11 mouse cellular contexts compared by ENCODE assay signal in genomic region chr4:123635428-123635827, GRCm38 (mm10). TPM values are rescaled to one million over a fixed set of nuclear protein-coding genes. Genes with fewer than 3 reads are reported as not detected.
DNase-seq lines count a peak whose midpoint lies in the region; ATAC-seq and TF ChIP-seq lines count a peak whose summit lies in the region.
"Had no signal": no experiment of that assay in that cellular context is flagged by ENCODE, and none has a peak within 500 bp of the region (broad histone marks: within the 10 kb centered on the region; RNA-seq: fewer than 3 reads in every experiment).

No protein-coding gene starts in this region.

- no peak overlapping the region for H3K4me2 ChIP-seq in stomach, postnatal 0 days (replicated peaks; ENCODE audit: low read depth)
- no peak overlapping the region for H3K4me2 ChIP-seq in intestine, embryonic 16.5 days (ENCODE audit: low read depth, low read length)

- peaks cover 3% of the 10 kb centered on the region; the same call in 1 of the 2 replicates for H3K79me2 ChIP-seq in heart, adult 2 months (replicated peaks; ENCODE audit: control insufficient read depth, insufficient read depth, low read length)

- DNase-seq in heart, adult 2 months: peak in 1 of 2 experiments; percentile 41
- no peak for DNase-seq in heart, postnatal 10 days
- DNase-seq in right cerebral cortex, adult 18-20 months: peak; percentile 17
- DNase-seq in right cerebral cortex, postnatal 10 days (ENCODE audit: low spot score in 2 of 2): no peak
- DNase-seq in heart, postnatal 4 days: peak; percentile 24
- no peak for DNase-seq in stomach, postnatal 0 days (ENCODE audit: low spot score)
- DNase-seq in spleen, postnatal 4 days (ENCODE audit: low spot score in 2 of 2): no peak
- DNase-seq: cerebellum, postnatal 14 days had no signal

- H3K9ac ChIP-seq in heart, adult 2 months (ENCODE audit: low read depth, low read length): no peak overlapping the region
- no peak overlapping the region for H3K9ac ChIP-seq in stomach, postnatal 0 days (ENCODE audit: low read length)
- H3K9ac ChIP-seq in intestine, embryonic 16.5 days (ENCODE audit: low read depth, low read length): no peak overlapping the region

- H3K4me3 ChIP-seq in heart, adult 2 months: no peak overlapping the region
- no peak overlapping the region for H3K4me3 ChIP-seq in stomach, postnatal 0 days (ENCODE audit: low read depth, low read length)
- H3K4me3 ChIP-seq in intestine, embryonic 16.5 days (ENCODE audit: low read length): no peak overlapping the region
- H3K4me3 ChIP-seq: hindbrain, embryonic 10.5 days had no signal

- TF ChIP-seq POLR2A in heart, adult 2 months (IDR thresholded peaks at IDR 0.05; ENCODE audit: insufficient read depth, low read depth, low read length): no peak

- peak overlapping the region; percentile 75 for H3K27ac ChIP-seq in heart, adult 2 months
- 0 out of 2 replicates have a peak overlapping the region, but pooled peaks have one; percentile 24 for H3K27ac ChIP-seq in stomach, postnatal 0 days (replicated peaks)
- H3K27ac ChIP-seq in intestine, embryonic 16.5 days (ENCODE audit: low read length): no peak overlapping the region
- H3K27ac ChIP-seq: hindbrain, embryonic 10.5 days had no signal

- ATAC-seq in stomach, postnatal 0 days (ENCODE audit: low FRiP score, low TSS enrichment): no peak; the same call in 1 of the 2 replicates
- no peak for ATAC-seq in intestine, embryonic 16.5 days
- ATAC-seq: CD4-positive, CD25-positive, alpha-beta regulatory T cell, adult 4 months had no signal

- 0 out of 2 replicates have a peak, but pooled peaks have one; percentile 24 for TF ChIP-seq EP300 in heart, adult 2 months (IDR thresholded peaks at IDR 0.05; ENCODE audit: insufficient read depth, low read depth, low read length)
- no peak for TF ChIP-seq EP300 in stomach, postnatal 0 days (optimal IDR thresholded peaks at IDR 0.05)

- 25% methylated on average over 1 of the region's 1 CpGs for WGBS in heart, adult 2 months
- WGBS in stomach, postnatal 0 days: 16% methylated on average over 1 of the region's 1 CpGs
- WGBS in intestine, embryonic 16.5 days: 33% methylated on average over 1 of the region's 1 CpGs

- intact Hi-C loops in heart, adult 2 months (cut with DNase I): no loop called here
- intact Hi-C loops in heart, postnatal 10 days (cut with DNase I): no loop called here

- H3K4me1 ChIP-seq in heart, adult 2 months (ENCODE audit: control insufficient read depth, insufficient read depth, low read length): peaks cover 19% of the 10 kb centered on the region
- no peaks in the 10 kb centered on the region for H3K4me1 ChIP-seq in stomach, postnatal 0 days (replicated peaks; ENCODE audit: control insufficient read depth, insufficient read depth)
- no peaks in the 10 kb centered on the region for H3K4me1 ChIP-seq in intestine, embryonic 16.5 days (ENCODE audit: control insufficient read depth, insufficient read depth, low read length)

- TF ChIP-seq CTCF in heart, adult 2 months (IDR thresholded peaks at IDR 0.05): no peak
- TF ChIP-seq CTCF in stomach, postnatal 0 days (IDR thresholded peaks at IDR 0.05; ENCODE audit: low read depth): no peak

- H3K27me3 ChIP-seq in heart, adult 2 months (ENCODE audit: control insufficient read depth, insufficient read depth, low read length): no peaks in the 10 kb centered on the region
- no peaks in the 10 kb centered on the region for H3K27me3 ChIP-seq in stomach, postnatal 0 days (ENCODE audit: control insufficient read depth, insufficient read depth, low read length)
- no peaks in the 10 kb centered on the region for H3K27me3 ChIP-seq in intestine, embryonic 16.5 days (replicated peaks; ENCODE audit: control insufficient read depth, insufficient read depth, low read length)

- H3K36me3 ChIP-seq in heart, adult 2 months (ENCODE audit: control insufficient read depth, insufficient read depth, low read length): peaks cover 7% of the 10 kb centered on the region
- no peaks in the 10 kb centered on the region; the same call in 1 of the 2 replicates for H3K36me3 ChIP-seq in stomach, postnatal 0 days (ENCODE audit: control insufficient read depth, insufficient read depth, low read length)
- H3K36me3 ChIP-seq in intestine, embryonic 16.5 days (ENCODE audit: control insufficient read depth, insufficient read depth, low read length): no peaks in the 10 kb centered on the region

- H3K9me3 ChIP-seq in stomach, postnatal 0 days (ENCODE audit: control insufficient read depth, low read length): no peaks in the 10 kb centered on the region
- H3K9me3 ChIP-seq in intestine, embryonic 16.5 days (ENCODE audit: control insufficient read depth, low read length): no peaks in the 10 kb centered on the region

RNA-seq across cellular contexts. Expression of gene Macf1, which starts 48.7 kb away (rescaled TPM):
- total RNA-seq in heart, adult 2 months (2021): 100 to 1,000 TPM; 222 to 223 TPM
- polyA plus RNA-seq in heart, adult 2 months (2012; rRNA removed): 71.4 and 102 TPM in 2 replicates
- total RNA-seq in heart, postnatal 10 days (2021): 100 to 1,000 TPM; 316 to 364 TPM
- 100 to 1,000 TPM; 431 to 441 TPM for total RNA-seq in heart, postnatal 4 days (2021)
- polyA plus RNA-seq in stomach, postnatal 0 days (2015; fragmentation: Nextera tagmentation; extraction: Ambion mirVana): 26.6 and 28.9 TPM in 2 replicates
- polyA plus RNA-seq in intestine, embryonic 16.5 days (2015; fragmentation: Nextera tagmentation; extraction: Ambion mirVana): 18.9 and 19.7 TPM in 2 replicates

Comparison
In these comparisons a context has a peak if more than half of its experiments do, and no peak if none do; other contexts are left out.
1. DNase-seq: peak in right cerebral cortex, adult 18-20 months (single experiment) and heart, postnatal 4 days (single experiment); none in heart, postnatal 10 days (0 of 2), right cerebral cortex, postnatal 10 days (0 of 2), stomach, postnatal 0 days (single experiment) and spleen, postnatal 4 days (0 of 2).